Mouse (Mus musculus) forebrain, embryonic 14.5 days (tissue): ENCODE measurements around the gene Mrpl10. TPM values are rescaled to one million over a fixed set of nuclear protein-coding genes. Genes with fewer than 3 reads are reported as not detected.
A peak's percentile ranks its signal among the peaks of the same experiment; 100 is the strongest.

Experiments
- ATAC-seq: fragments of 200-750 bp; cut with Nextera tagmentation; 2 replicates; pipeline ENCODE4 v1.8.0; 2017; ENCODE audit warnings: mild to moderate bottlenecking, moderate library complexity
- DNase-seq: peaks from one replicate; pipeline ENCODE4 v3.0.0-alpha.2; 2015; ENCODE audit warnings: low spot score
- H3K27ac ChIP-seq: fragments of 300-500 bp; sonication (generic); 2 replicates; pipeline ENCODE4 v1.5.1; 2014; ENCODE audit warnings: low read depth, mild to moderate bottlenecking, control low read depth, low read length, moderate library complexity
- H3K27me3 ChIP-seq: fragments of 300-500 bp; sonication (generic); replicated peaks from 2 replicates; pipeline ENCODE4 v1.6.1; 2014; ENCODE audit warnings: low read length, control low read depth, mixed read lengths; ENCODE audit not compliant: control insufficient read depth, insufficient read depth
- H3K36me3 ChIP-seq: fragments of 300-500 bp; sonication (generic); 2 replicates; pipeline ENCODE4 v1.6.1; 2014; ENCODE audit warnings: low read length, control low read depth; ENCODE audit not compliant: control insufficient read depth, insufficient read depth
- H3K4me1 ChIP-seq: fragments of 300-500 bp; sonication (generic); 2 replicates; pipeline ENCODE4 v1.6.1; 2014; ENCODE audit warnings: antibody characterized with exemption, low read length, control low read depth; ENCODE audit not compliant: control insufficient read depth, insufficient read depth
- H3K4me2 ChIP-seq: fragments of 300-500 bp; sonication (generic); 2 replicates; pipeline ENCODE4 v1.6.1; 2014; ENCODE audit warnings: mild to moderate bottlenecking, control low read depth, low read length
- H3K4me3 ChIP-seq: fragments of 300-500 bp; sonication (generic); 2 replicates; pipeline ENCODE4 v1.5.1; 2014; ENCODE audit warnings: low read depth, low read length, control low read depth
- H3K9ac ChIP-seq: fragments of 300-500 bp; sonication (generic); 2 replicates; pipeline ENCODE4 v1.6.1; 2014; ENCODE audit warnings: mild to moderate bottlenecking, low read length, control low read depth, moderate library complexity
- H3K9me3 ChIP-seq: fragments of 300-500 bp; sonication (generic); replicated peaks from 2 replicates; pipeline ENCODE4 v1.6.1; 2016; ENCODE audit warnings: low read length, control low read depth, mixed read lengths; ENCODE audit not compliant: control insufficient read depth
- WGBS: fragments of 180-500 bp; shearing (Covaris S2); extraction: QIAGEN DNeasy Blood & Tissue Kit; methylation state at CpG from one replicate; pipeline ENCODE4 v1.1.7; 2014; 5-methylcytosine and 5-hydroxymethylcytosine counted together
- polyA plus RNA-seq: library from polyadenylated mRNA; unstranded; fragments of >200 nt; fragmentation: Nextera tagmentation; extraction: Ambion mirVana; gene quantifications from 2 replicates; pipeline ENCODE4 v1.2.1, GENCODE M21; 2014

Gene Mrpl10
- 56.2 and 57.6 TPM in 2 replicates for polyA plus RNA-seq

DNA sequence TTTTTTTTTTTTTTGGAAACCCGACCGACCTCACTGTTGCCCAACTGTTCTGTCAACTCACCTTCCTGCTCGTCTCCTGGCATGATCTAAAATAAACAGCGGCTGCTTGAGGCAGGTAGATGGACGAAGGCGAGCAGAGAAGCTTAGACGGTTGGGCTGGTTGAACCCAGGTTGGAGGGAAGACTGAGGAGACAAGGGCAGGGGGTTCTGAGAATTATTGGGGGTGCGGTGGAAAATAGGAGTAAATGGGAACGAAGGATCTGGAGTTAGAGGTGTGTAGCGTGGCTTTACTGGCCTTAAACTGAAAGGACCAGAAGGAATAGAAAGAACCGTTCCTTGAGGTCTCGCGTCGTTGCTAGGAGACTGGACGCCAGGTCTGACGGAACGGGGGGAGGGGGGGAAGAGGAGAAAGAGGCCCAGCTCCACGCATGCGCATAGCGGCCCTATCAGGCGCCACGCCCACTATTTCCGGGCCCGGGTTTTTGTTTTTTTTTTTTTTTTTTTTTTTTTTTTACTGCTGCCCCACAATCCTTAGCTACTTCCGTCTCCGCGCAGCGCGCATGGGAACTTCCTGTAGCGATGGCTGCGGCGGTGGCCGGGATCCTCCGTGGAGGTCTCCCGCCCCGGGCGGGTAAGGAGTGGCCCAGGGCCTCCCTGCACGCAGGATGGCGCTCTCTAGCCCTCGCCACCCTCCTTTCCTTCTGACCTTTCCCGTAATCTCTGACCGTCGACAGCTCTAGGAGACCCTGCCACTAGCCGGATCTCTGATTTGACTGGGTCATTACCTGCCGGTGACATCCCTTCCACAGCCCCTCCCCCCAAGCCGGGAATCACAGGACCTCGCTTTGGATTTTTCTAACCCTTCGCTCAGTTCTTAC lies at the start of gene Mrpl10, which contains the start of gene Lrrc46:
Gene Mrpl10, plus strand, starts transcription at position 539 of the 878 bp plus-strand sequence.
Gene Lrrc46, minus strand, starts transcription at position 386 of the 878 bp plus-strand sequence.
- Histone ChIP-seq H3K9ac (peak within 1 kb of the TSS; percentile 80), H3K4me1 (peaks cover 8% of the 10 kb centered on the region; the same call in 1 of the 2 replicates), H3K9me3 (no peaks in the 10 kb centered on the region), H3K27me3 (no peaks in the 10 kb centered on the region), H3K4me3 (peak within 1 kb of the TSS; percentile 63), H3K4me2 (peak within 1 kb of the TSS; percentile 80), H3K27ac (peak within 1 kb of the TSS; percentile 44; the same call in 1 of the 2 replicates), H3K36me3 (no peaks in the 10 kb centered on the region)
- peak; percentile 98 for DNase-seq
- WGBS, result under 1% methylated on average over 48 of the region's 48 CpGs
- peak; percentile 93 for ATAC-seq

DNA sequence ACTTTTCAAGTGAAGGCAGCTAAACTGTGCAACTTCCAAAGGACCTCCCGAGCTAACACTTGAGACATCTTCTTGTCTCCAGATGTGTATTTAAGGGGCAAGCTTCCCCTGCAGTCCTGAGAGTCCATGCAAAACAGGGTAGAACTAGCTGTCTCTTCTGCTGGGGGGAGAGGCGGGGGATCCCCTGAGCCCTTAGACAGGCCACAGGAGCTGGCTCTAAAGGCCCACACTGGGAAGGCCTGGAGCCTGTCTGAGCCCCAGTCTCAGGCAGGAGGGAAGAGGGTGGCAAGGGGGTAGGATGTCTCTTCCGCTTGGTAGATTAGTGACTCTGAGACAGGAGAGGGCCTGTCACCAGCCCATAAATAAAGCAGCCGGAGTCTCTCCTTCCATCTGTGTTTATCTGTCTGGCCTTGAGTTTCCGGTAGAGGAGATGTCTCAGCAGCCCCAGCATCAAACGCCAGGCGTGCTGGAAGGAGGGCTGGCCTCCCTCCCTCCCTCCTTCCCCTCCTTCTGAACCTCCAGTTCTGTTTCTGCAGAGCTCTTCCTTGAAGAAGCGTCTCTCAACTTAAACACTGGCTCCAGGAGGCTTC lies 48.5 kb upstream of the Mrpl10 start:
- no peaks in the 10 kb centered on the region for H3K9me3 ChIP-seq
- 63% methylated on average over 8 of the region's 8 CpGs for WGBS
- DNase-seq, result no peak
- H3K36me3 ChIP-seq, result no peaks in the 10 kb centered on the region
- H3K4me2 ChIP-seq, result no peak overlapping the region
- no peaks in the 10 kb centered on the region for H3K27me3 ChIP-seq
- no peak overlapping the region for H3K4me3 ChIP-seq
- no peak overlapping the region; the same call in 1 of the 2 replicates for H3K9ac ChIP-seq
- H3K27ac ChIP-seq, result no peak overlapping the region
- ATAC-seq, result no peak
- H3K4me1 ChIP-seq, result peaks cover 10% of the 10 kb centered on the region

DNA sequence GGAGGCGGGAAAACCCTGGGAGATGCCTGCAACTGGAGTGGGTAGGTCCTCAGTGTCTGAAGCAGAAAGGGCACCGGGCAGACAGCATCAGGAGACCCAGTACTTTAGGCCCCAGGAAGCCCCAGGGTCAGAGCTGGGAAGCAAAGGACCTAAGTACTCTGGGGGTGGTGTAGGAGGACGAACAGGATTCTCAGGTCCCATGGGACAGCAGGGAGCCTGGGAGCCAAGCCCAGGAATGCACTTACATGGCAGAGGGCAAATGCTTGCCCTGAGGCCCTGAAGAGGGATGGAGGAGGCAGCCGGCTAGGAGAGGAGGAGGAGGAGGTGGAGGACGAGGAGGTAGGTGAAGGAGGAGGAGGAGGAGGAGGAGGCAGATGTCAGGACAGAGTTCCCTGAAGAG lies 46.3 kb upstream of the Mrpl10 start:
- Histone ChIP-seq H3K36me3 (no peaks in the 10 kb centered on the region), H3K4me1 (peaks cover 11% of the 10 kb centered on the region), H3K4me3 (no peak overlapping the region), H3K9ac (no peak overlapping the region), H3K9me3 (no peaks in the 10 kb centered on the region), H3K27ac (no peak overlapping the region), H3K27me3 (no peaks in the 10 kb centered on the region), H3K4me2 (no peak overlapping the region)
- ATAC-seq, result no peak
- WGBS, result 27% methylated on average over 5 of the region's 5 CpGs
- no peak for DNase-seq

DNA sequence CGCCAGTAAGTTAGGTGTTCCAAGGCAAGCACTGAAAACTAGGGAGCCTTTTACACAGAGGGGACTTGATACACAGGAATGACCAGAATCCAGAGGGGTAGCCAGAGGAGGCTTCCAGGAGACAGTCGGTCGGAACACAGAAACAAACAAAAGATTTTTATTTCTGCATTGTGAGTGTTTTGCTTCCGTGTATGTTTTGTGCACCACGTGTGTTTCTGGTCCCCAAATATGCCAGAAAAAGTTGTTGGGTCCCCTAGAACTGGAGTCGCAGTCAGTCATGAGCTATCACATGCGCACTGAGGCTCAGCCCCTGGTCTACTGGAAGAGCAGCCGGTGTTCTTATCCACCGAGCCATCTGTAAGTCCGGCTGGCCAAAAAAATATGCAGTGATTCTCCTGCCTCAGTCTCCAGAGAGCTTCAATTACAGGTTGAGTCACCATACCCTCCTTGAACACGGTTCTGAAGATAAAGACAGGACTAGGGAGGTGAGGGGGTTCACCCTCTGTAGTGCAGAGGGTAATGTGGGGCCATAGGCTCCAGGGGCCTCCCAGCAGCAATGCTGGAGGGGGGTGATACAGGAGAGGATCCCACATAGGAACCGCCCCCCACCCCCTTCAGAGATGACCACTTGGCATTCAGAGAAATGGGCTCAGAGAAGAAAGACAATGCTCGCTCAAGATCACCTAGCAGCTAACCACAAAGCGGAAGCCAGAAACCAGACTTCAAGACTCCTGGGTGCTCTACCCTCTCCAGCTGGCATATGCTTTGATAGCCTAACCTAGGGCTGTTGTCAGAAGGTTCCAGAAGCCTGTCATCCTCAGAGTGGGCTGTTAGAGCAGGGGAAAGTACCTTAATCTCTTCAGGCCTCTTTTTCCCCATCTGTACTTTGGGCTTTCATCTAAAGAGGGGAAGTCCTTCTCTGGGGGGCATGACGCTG lies 45.3 kb upstream of the Mrpl10 start:
- Histone ChIP-seq H3K4me1 (peaks cover 12% of the 10 kb centered on the region), H3K27me3 (no peaks in the 10 kb centered on the region), H3K27ac (no peak overlapping the region), H3K36me3 (no peaks in the 10 kb centered on the region), H3K4me3 (no peak overlapping the region), H3K9ac (no peak overlapping the region), H3K9me3 (no peaks in the 10 kb centered on the region), H3K4me2 (no peak overlapping the region)
- WGBS, result 79% methylated on average over 15 of the region's 15 CpGs
- DNase-seq (no peak), ATAC-seq (no peak)

DNA sequence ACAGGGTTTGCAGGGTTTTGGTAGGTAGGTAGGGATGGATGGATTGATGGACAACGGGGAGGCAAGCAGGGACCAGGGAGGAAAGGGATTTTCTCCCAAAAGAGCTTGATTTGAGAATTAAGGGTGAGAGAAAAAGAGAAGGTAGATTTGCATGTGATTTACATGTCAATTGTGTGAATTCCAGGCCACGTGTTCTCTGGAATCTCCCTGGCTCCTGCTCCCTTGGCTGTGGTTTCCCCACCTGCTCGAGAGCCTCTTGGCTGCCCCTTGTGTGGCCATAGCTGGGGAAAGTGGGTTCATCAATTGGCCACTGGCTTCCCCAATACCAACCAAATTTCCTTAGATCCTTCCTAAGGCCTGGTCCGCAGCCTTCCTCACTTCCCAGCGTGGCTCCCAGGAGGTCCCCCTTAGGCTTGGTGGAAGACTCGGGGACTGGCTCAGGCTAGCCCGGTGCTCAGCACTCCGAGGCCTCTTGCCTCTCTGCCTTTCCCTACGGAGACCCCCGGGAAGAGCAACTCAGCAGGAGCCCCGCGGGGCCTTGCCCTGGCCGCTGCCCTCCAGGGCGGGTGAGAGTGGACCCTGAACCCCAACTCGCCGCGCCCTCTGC lies 44.5 kb upstream of the Mrpl10 start:
- H3K4me1 ChIP-seq, result peaks cover 14% of the 10 kb centered on the region
- H3K9me3 ChIP-seq, result no peaks in the 10 kb centered on the region
- peak; percentile 64 for ATAC-seq
- H3K4me2 ChIP-seq, result peak overlapping the region; percentile 62
- H3K27me3 ChIP-seq, result no peaks in the 10 kb centered on the region
- peak; percentile 58 for DNase-seq
- peak overlapping the region; percentile 65 for H3K9ac ChIP-seq
- no peaks in the 10 kb centered on the region for H3K36me3 ChIP-seq
- WGBS, result 3% methylated on average over 17 of the region's 17 CpGs
- peak overlapping the region; percentile 27 for H3K4me3 ChIP-seq
- H3K27ac ChIP-seq, result 0 out of 2 replicates have a peak overlapping the region, but pooled peaks have one; percentile 33

DNA sequence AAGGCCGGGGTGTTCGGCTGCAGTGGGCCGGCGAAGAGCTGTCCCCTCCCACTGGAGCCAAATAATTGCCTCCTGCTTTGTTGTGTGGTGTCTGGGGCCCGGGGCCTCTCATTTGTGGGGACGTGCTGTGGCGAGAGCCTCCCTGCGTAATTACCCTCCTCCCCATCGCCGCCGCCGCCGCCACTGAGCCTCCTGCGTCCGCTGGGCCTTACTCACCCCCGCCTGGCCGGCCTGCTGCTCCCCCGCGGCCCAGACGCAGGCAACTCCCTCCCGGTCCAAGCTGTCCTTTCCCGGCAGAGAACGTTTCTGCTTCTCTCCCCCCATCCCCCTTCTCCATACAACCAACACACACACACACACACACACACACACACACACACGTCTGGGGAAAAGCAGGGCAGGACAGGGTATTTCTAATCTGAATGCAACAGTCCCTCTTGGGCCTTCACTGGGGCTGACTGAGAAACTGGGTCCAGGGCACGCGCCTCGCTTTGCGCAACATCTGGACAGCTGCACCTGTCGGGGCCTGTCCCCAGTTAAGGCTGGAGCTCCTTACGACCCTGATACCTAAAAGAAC lies 43.9 kb upstream of the Mrpl10 start:
- Histone ChIP-seq H3K36me3 (no peaks in the 10 kb centered on the region), H3K4me1 (peaks cover 14% of the 10 kb centered on the region), H3K4me2 (peak overlapping the region; percentile 62), H3K4me3 (peak overlapping the region; percentile 27), H3K27ac (peak overlapping the region; percentile 33; the same call in 1 of the 2 replicates), H3K9ac (peak overlapping the region; percentile 65), H3K27me3 (no peaks in the 10 kb centered on the region), H3K9me3 (no peaks in the 10 kb centered on the region)
- DNase-seq (peak; percentile 56), ATAC-seq (peak; percentile 83)
- 2% methylated on average over 30 of the region's 30 CpGs for WGBS

DNA sequence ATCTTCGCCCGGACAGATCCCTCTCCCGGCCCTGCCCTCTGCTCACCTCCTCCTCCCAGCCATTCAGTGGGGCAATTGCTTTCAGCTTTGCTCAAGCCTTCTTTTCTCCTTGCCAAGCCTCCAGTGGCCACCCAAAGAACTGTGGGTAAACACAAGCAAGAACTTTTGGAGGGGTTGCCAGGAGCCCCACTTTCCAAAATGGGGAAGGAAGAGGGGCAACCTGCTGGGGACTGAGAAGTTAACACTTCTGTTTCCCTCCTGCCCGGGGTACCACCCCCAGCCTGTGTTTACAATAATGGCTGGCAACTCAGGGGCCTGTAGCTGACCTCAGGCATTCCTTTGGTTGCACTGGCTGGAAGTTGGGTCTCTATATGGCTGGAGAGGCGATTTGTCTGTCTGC lies 38.2 kb upstream of the Mrpl10 start:
- H3K4me3 ChIP-seq, result no peak overlapping the region
- 44% methylated on average over 5 of the region's 5 CpGs for WGBS
- no peak for DNase-seq

More for the DNA sequence above, 38.2 kb upstream of the Mrpl10 start:
- Histone ChIP-seq H3K36me3 (no peaks in the 10 kb centered on the region), H3K27me3 (no peaks in the 10 kb centered on the region; the same call in 1 of the 2 replicates), H3K9me3 (no peaks in the 10 kb centered on the region), H3K4me1 (peaks cover 3% of the 10 kb centered on the region; the same call in 1 of the 2 replicates), H3K4me2 (no peak overlapping the region), H3K9ac (no peak overlapping the region), H3K27ac (no peak overlapping the region)
- no peak for ATAC-seq
